Mouse (Mus musculus): Measurements from ENCODE around the gene Zfp444.

GRCm38 (mm10) chr7:6155031-6155872 is 16.8 kb upstream of the Zfp444 start:
- TF ChIP-seq CTCF (IDR thresholded peaks at IDR 0.05; ENCODE audit: low read depth) (no peak), EP300 (optimal IDR thresholded peaks at IDR 0.05) (no peak)

Measured in stomach, postnatal 0 days (tissue).